Mouse (Mus musculus): ENCODE measurements around the gene Ano8. TPM values are rescaled to one million over a fixed set of nuclear protein-coding genes. Genes with fewer than 3 reads are reported as not detected.

Gene Ano8
- total RNA-seq, 2 experiments from 2014 or later, result 0.64 to 3.1 TPM

DNA sequence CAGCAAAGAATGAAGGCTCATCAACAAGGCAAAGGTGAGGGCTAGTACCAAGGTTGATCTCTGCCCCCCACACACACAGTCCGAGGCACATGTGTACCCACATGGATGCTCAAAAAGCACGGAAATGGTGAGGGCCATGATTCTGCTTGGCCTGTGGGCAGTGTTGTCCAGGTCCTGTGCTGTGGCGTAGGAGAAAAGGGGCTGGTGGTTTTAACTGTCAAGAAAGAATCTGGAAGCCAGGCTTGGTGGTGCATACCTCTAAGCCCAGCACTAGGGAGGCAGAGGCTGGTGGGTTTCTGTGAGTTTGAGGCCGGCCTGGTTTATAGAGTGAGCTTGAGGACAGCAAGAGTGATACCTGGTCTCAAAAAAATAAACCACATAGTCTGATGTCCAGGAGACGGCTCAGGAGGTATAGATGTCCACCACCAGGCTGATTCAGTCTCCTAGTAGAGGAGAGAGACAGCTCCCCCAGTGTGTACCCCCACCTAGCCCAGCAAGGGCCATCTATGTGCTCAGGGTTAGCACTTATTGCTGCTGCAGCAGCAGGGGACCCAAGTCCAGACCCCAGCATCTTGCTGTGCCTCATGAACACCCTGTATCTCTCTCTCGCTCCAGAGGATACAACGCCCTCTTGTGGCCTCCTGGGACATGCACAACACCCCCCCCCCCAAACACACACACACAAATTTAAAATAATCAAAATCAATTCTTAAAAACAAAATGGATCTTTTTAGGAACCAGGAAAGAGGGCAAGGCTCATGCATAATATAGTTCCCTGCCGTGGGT is 13.0 kb downstream of the Ano8 start:
- no peak for ATAC-seq (replicated peaks; ENCODE audit: poor library complexity)

DNA sequence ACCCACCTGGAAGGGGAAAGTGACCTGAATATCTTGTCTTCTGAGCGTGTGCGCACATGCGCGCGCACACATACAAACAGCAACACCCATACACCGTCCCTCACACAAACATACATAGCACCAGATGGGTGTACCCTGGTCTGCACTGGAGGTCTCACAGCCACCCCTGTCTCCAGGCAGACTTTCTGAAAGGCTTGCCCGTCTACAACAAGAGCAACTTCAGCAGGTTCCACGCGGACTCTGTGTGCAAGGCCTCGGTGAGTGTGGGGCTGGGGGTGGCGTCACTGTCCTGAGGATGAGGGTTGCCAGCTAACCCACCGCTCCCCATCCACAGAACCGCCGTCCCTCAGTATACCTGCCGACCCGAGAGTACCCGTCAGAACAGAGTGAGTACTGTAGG is 13.9 kb downstream of the Ano8 start:
- ATAC-seq (replicated peaks; ENCODE audit: poor library complexity), result no peak

DNA sequence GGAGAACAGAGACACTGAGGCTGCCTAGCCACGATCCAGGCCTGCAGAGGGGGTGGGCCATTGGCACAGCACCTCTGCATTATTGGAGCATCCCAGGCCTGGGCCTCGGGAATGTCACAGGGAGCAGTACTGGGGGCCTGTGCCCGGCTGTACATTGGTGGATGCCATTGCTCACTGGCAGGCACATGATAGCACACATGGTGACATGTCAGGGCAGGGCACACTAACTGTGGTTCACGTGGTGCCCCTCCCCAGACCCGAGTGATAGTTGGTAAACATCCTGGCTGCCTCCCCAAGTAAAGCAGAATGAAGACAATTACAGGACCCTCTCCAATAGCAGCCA is 14.9 kb downstream of the Ano8 start:
- no peak for ATAC-seq (replicated peaks; ENCODE audit: poor library complexity)

DNA sequence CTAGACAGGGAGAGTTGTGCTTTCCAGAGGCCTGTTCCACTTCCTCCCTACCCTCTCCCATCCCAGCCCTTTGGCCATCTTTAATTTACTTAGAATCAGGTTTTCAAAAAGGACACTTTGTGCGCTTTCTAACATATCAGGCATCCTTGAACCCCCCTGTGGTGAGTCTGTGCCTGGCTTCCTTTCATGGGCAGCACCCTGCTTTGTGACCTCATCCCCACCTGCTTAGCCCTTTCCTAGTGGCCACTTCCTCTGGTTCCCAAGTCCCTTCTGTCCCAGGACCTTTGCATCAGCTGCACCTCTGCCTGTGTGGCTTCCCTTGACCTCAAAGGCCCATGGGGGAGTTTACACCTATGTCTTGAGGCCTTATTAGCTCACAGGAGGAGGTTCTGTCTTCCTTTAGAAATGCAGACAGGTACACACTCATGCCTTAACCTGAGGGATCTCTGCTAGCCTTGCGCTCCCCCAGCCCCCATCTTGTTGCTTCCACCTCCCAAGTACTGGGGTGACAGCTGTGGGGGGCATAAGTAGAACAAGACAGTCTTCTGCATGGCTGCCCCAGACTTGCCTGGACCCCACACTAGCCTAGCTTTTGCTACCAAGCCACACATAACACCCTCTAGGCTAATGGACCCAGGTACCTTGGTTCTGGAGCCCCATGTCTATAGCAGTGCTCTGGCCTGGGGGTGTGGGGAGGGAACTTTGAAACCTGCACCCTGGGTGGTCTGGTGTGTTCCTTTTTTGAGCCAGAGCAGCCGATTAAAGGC is 15.4 kb downstream of the Ano8 start:
- ATAC-seq (replicated peaks; ENCODE audit: poor library complexity), result no peak

DNA sequence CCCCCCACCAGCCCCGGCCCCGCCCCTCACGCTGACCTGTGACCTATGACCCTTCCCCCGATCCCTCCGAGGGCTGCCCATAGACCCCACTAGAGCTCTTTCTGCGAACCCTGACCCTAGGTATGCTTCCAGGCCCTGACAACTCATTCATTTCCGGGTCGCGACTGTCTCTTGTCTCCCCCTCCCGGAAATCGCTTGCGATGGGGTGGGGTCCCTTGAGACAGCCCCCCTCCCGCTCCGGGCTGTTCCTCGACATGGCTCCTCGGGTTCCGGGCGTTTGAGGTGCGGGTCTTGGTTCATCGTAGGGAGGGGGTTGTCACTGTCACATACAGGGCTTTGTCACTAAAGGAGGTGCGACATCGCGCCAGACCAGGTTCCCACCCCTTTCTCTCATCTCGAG is 16.4 kb downstream of the Ano8 start:
- ATAC-seq (replicated peaks; ENCODE audit: poor library complexity), result no peak

DNA sequence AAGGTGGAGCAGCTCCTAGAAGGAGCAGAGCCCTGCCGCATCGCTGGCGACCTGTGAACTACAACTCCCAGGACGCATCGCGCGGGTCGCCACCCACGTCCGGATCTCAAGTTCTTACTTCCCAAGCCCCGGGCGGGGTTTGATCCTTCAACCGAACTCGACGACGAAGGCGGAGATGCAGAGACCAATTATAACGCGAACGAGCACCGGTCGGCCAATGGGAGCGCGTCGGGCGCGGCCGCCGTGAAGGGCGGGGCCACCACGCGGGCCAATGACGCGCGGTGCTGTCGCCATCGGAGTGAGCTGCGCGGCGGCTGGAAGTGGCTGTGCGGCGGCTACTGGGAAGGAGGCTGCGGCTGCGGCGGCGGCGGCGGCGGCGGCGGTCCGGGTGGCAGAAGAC is 16.8 kb downstream of the Ano8 start, which contains the start of gene Dda1:
Dda1 (plus strand) TSS at position 284 of the 400 bp plus-strand sequence.
- peak; percentile 73 for ATAC-seq (replicated peaks; ENCODE audit: poor library complexity)

DNA sequence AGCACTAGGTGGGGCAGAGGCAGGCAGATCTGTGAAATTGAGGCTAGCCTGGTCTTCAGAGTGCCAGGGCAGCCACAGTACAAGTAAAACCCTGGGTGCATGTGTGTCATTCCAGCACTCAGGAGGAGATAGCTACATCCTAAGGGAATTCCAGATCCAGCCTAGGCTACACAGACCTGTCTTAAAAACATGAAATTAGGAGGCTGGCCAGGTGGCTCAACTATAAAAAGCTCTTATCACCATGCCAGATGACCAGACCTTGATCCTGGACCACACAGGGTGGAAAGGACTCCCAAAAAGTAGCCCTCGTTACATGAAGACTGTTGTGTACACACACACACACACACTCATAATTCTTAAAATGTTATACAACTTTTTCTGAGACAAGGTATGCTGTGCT is 17.8 kb downstream of the Ano8 start:
- no peak for ATAC-seq (replicated peaks; ENCODE audit: poor library complexity)

- ATAC-seq (replicated peaks; ENCODE audit: poor library complexity), result no peak
Observed at GRCm38 (mm10) chr8:71467201-71467600, 18.6 kb downstream of the Ano8 start.

GRCm38 (mm10) chr8:71466198-71466597 is 19.6 kb downstream of the Ano8 start:
- no peak for ATAC-seq (replicated peaks; ENCODE audit: poor library complexity)

DNA sequence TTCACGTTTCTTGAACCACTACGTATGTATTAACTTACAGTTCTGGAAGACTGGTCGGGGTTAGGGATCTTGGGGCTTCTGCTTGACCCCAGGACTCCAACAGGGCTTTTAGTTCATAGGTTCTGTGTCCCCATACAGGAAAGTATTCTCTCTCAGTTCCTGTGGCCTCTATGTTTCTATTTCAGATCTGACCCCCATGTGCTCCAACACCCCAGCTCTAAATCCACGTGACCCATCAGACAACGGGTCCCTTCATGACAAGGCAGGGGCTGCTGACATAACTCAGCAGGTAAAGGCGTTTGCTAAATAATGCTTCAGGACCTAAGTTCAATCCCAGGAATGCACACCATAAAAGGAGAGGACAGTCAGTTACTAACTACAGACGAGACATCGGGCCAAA is 20.0 kb downstream of the Ano8 start:
- ATAC-seq (replicated peaks; ENCODE audit: poor library complexity), result no peak

GRCm38 (mm10) chr8:71464513-71465500 is 21.0 kb downstream of the Ano8 start, which contains the start of gene Mrpl34:
Gene Mrpl34 (plus strand): TSS chr8:71464959.
- ATAC-seq (replicated peaks; ENCODE audit: poor library complexity), result peak; percentile 74

- ATAC-seq (replicated peaks; ENCODE audit: poor library complexity), result peak; percentile 70
Observed at GRCm38 (mm10) chr8:71463188-71464033, 22.4 kb downstream of the Ano8 start, which contains the start of gene Abhd8. Gene Abhd8 (minus strand): TSS chr8:71463655.

- no peak for ATAC-seq (replicated peaks; ENCODE audit: poor library complexity)
Observed at GRCm38 (mm10) chr8:71462786-71463185, 23.0 kb downstream of the Ano8 start.

DNA sequence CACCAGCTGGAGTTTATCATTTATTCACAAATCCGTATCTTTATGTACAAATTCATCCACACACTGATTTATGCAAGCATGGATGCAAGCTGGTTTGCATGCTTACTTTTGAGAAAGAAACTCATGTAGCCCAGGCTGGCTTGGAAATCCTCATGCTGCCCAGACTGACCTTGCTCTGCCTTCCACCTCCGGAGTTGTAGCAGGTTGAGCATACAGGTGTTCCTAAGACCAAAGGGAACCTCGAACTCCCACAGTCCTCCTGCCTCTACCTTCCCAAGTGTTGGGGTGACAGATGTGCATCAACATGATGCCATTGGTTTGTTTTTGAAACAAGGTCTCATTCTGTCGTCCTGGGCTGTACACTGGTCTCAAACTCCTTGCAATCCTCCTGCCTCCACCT is 23.6 kb downstream of the Ano8 start:
- no peak for ATAC-seq (replicated peaks; ENCODE audit: poor library complexity)

- ATAC-seq (replicated peaks; ENCODE audit: poor library complexity), result no peak
Observed at GRCm38 (mm10) chr8:71461152-71461840, 24.5 kb downstream of the Ano8 start.

- no peak for ATAC-seq (replicated peaks; ENCODE audit: poor library complexity)
Observed at GRCm38 (mm10) chr8:71460716-71461115, 25.0 kb downstream of the Ano8 start.

DNA sequence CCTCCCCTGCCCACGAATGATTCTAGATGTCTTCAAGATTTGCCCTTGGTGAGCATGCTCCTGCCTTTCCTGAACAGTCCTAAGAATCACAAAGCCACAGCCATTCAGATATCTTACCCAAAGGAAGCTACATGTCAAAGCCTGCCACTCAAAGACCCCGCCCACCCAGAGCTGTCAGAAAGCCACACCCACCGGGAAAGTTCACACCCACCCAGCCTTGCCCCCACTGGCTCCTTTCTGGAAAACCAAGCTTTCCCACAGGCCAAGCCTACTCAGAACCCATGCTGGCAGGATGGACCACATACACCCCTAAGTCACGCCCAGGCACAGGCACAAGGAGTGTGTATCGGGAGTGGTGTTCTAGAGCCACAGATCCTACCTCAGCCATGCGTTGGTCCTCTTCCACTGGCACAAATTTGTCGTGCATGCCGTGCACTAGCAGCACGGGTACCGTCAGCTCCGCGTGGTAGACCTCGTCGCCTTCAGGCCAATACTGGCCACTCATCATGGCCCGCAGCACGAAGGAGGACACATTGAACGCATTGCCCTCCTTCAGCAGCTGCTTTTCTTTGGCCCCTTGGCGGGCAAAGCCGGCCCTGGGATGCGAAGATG is 28.0 kb downstream of the Ano8 start:
- no peak for ATAC-seq (replicated peaks; ENCODE audit: poor library complexity)

DNA sequence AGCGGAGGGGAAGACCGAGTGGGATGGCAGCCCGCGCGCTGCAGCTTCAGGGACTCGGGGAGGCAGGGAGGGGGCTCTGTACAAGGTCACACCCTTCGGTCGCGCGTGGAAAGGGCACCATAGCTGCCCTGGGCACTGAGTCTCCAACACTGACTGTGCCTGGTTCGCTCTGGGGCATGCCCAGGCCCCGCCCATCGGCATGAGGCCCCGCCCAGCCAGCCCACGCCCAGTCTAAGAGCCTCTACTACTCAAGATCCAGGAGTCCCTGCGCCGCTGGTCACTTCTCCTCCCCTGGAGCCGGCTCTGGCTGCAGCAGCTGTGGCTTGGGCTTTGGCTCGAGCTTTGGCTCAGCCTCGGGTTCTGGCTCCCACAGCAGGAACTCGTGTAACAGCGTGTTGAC is 28.9 kb downstream of the Ano8 start:
- peak; percentile 68 for ATAC-seq (replicated peaks; ENCODE audit: poor library complexity)

DNA sequence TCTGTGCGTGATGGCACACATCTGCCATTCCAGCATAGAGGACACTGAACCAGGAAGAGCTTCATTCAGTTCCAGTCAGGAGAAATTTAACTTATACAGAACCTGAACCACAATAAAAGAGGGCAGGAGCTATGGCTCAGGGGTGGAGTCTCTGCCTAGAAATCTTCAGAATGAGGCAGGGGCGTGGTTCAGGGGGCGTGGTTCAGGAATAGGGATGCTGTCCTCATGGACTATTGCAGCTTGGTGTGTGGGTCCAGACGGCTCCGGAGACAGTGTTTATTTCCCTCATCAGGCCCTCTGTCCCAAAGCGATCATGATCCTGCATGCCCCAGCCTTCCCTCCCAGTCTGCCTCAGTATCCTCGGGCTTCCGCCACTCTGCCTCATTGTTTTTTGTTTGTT is 31.1 kb downstream of the Ano8 start:
- ATAC-seq (replicated peaks; ENCODE audit: poor library complexity), result no peak

Data from megakaryocyte progenitor cell, adult 5-6 weeks (primary cell).